Mouse (Mus musculus) CH12.LX (cell line): Measurements from ENCODE around the gene Psmc1.

Experiments used
- CTCF ChIP-seq, 2 experiments: IDR thresholded peaks in 1 of 2; conservative IDR thresholded peaks in 1 of 2; 2 replicates each; pipeline ENCODE4 v1.5.1; 2011 to 2012; ENCODE audit warnings: low read depth in 2 of 2, low read length in 2 of 2, improper control_type of control experiment in 1 of 2, inconsistent platforms in 1 of 2, mild to moderate bottlenecking in 1 of 2, moderate library complexity in 1 of 2
- POLR2A ChIP-seq: IDR thresholded peaks from 2 replicates; pipeline ENCODE4 v1.6.1; 2011; ENCODE audit warnings: low read depth, mild to moderate bottlenecking, improper control_type of control experiment, low read length

GRCm38 (mm10) chr12:100099971-100100706, 9.8 kb upstream of the Psmc1 start:
- TF ChIP-seq CTCF (conservative IDR thresholded peaks at IDR 0.05 in 1 of 2, IDR thresholded peaks at IDR 0.05 in 1 of 2; ENCODE audit: low read depth in 2 of 2, low read length in 2 of 2) = no peak
- TF ChIP-seq POLR2A = no peak
